Mouse (Mus musculus) intestine, postnatal 0 days (tissue): ENCODE measurements around the gene Smg6. TPM values are rescaled to one million over a fixed set of nuclear protein-coding genes. Genes with fewer than 3 reads are reported as not detected.

Experiments used
- ATAC-seq: fragments of 200-750 bp; cut with Nextera tagmentation; 2 replicates; pipeline ENCODE4 v1.8.0; 2017; ENCODE audit warnings: mild to moderate bottlenecking, moderate TSS enrichment, moderate library complexity
- H3K27ac ChIP-seq: fragments of 300-500 bp; sonication (generic); 2 replicates; pipeline ENCODE4 v1.5.1; 2014; ENCODE audit warnings: mild to moderate bottlenecking, low read depth, low read length, moderate library complexity
- H3K27me3 ChIP-seq: fragments of 300-500 bp; sonication (generic); replicated peaks from 2 replicates; pipeline ENCODE4 v1.6.1; 2014; ENCODE audit warnings: low read length, mixed read lengths; ENCODE audit not compliant: control insufficient read depth, insufficient read depth
- H3K36me3 ChIP-seq: fragments of 300-500 bp; sonication (generic); 2 replicates; pipeline ENCODE4 v1.6.1; 2014; ENCODE audit warnings: mild to moderate bottlenecking, moderate library complexity; ENCODE audit not compliant: control insufficient read depth, insufficient read depth
- H3K4me1 ChIP-seq: fragments of 300-500 bp; sonication (generic); replicated peaks from 2 replicates; pipeline ENCODE4 v1.6.1; 2014; ENCODE audit warnings: antibody characterized with exemption, low read length, mixed read lengths; ENCODE audit not compliant: control insufficient read depth, insufficient read depth
- H3K4me2 ChIP-seq: fragments of 300-500 bp; sonication (generic); replicated peaks from 2 replicates; pipeline ENCODE4 v1.6.1; 2014; ENCODE audit warnings: low read depth, mild to moderate bottlenecking, moderate library complexity
- H3K4me3 ChIP-seq: fragments of 300-500 bp; sonication (generic); 2 replicates; pipeline ENCODE4 v1.5.1; 2014; ENCODE audit warnings: low read depth, low read length
- H3K9ac ChIP-seq: fragments of 300-500 bp; sonication (generic); 2 replicates; pipeline ENCODE4 v1.6.1; 2014; ENCODE audit warnings: mild to moderate bottlenecking, low read depth, low read length
- H3K9me3 ChIP-seq: fragments of 300-500 bp; sonication (generic); 2 replicates; pipeline ENCODE4 v1.6.1; 2016; ENCODE audit warnings: mixed run types; ENCODE audit not compliant: control insufficient read depth
- CTCF ChIP-seq: sonication (generic); IDR thresholded peaks from 2 replicates; pipeline ENCODE4 v1.5.1; 2016; ENCODE audit warnings: low read depth, mild to moderate bottlenecking, control low read depth, antibody characterized with exemption, moderate library complexity
- WGBS: fragments of 180-500 bp; shearing (Covaris S2); extraction: QIAGEN DNeasy Blood & Tissue Kit; methylation state at CpG from one replicate; pipeline ENCODE4 v1.1.7; 2014; 5-methylcytosine and 5-hydroxymethylcytosine counted together
- polyA plus RNA-seq: library from polyadenylated mRNA; unstranded; fragments of >200 nt; fragmentation: Nextera tagmentation; extraction: Ambion mirVana; gene quantifications from 2 replicates; pipeline ENCODE4 v1.2.1, GENCODE M21; 2015

Gene Smg6
- polyA plus RNA-seq, 1 experiment from 2014 or later: 6.5 TPM

DNA sequence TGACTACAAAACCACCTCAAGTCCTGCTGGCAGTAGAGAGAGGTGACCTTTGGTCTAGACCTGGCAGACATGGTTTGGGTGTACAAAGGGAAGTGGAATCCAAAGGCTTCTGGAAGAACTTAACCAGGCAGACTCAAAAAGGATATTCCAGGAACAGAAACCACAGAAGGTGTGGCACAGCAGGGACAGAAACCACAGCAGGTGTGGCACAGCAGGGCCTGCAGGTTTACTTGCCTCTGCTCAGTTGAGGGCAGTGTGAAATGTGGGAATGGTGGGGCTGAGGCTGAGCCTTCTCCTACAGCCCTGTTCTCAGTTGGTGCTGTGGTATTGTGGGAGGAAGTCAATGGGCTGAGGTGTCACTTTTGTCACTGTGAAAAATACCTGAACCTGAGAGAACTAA, 29.3 kb downstream of the Smg6 start:
- Histone ChIP-seq H3K4me3 (no peak overlapping the region), H3K9me3 (no peaks in the 10 kb centered on the region), H3K27ac (peak overlapping the region; percentile 58), H3K9ac (no peak overlapping the region), H3K36me3 (peaks cover 18% of the 10 kb centered on the region; the same call in 1 of the 2 replicates), H3K4me1 (peaks cover 5% of the 10 kb centered on the region), H3K27me3 (no peaks in the 10 kb centered on the region), H3K4me2 (no peak overlapping the region)
- no peak for TF ChIP-seq CTCF
- ATAC-seq: peak; percentile 86

DNA sequence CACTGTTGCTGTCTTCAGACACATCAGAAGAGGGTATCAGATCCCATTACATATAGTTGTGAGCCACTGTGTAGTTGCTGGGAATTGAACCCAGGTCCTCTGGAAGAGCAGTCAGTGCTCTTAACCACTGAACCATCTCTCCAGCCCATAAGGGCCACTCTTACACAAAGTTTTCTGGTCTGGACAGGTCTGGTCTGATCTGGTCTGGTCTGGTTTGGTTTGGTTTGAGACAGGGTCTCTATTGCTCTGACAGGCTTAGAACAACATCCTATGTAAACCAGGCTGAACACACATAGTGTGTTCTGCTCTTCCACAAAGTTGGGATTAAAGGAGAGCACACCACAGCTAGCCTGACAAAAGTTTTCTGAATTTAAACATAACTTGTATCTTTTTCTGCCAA, 30.4 kb downstream of the Smg6 start:
- H3K27me3 ChIP-seq: no peaks in the 10 kb centered on the region
- H3K27ac ChIP-seq: no peak overlapping the region
- no peak for ATAC-seq
- no peaks in the 10 kb centered on the region for H3K9me3 ChIP-seq
- H3K4me3 ChIP-seq: no peak overlapping the region
- H3K36me3 ChIP-seq: peaks cover 18% of the 10 kb centered on the region; the same call in 1 of the 2 replicates
- no peak for TF ChIP-seq CTCF
- H3K4me1 ChIP-seq: peaks cover 5% of the 10 kb centered on the region
- H3K4me2 ChIP-seq: no peak overlapping the region
- H3K9ac ChIP-seq: no peak overlapping the region

DNA sequence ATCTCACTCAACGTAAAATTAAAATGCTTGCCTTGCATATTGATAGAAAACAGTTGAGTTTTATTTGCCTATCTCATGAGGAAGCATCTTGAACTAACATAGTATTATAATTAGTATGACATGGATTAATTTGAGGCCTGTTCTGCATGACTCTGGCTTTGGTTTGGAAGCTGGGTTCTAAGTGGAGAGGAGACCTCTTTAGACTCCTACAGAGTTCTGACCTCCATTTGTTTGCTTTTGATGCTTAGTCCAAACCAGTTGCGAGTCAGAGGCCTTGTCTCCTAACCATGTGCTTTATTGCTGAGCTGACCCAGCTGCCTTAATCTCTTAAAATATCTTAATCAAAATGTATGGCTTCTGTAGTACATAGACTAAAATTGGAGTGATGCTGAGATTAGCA, 32.0 kb downstream of the Smg6 start:
- Histone ChIP-seq H3K27ac (no peak overlapping the region), H3K9me3 (no peaks in the 10 kb centered on the region), H3K27me3 (no peaks in the 10 kb centered on the region), H3K9ac (no peak overlapping the region), H3K4me1 (peaks cover 5% of the 10 kb centered on the region), H3K36me3 (peaks cover 8% of the 10 kb centered on the region; the same call in 1 of the 2 replicates), H3K4me2 (no peak overlapping the region), H3K4me3 (no peak overlapping the region)
- 63% methylated on average over 2 of the region's 2 CpGs for whole genome bisulfite sequencing
- no peak for ATAC-seq
- TF ChIP-seq CTCF: no peak

DNA sequence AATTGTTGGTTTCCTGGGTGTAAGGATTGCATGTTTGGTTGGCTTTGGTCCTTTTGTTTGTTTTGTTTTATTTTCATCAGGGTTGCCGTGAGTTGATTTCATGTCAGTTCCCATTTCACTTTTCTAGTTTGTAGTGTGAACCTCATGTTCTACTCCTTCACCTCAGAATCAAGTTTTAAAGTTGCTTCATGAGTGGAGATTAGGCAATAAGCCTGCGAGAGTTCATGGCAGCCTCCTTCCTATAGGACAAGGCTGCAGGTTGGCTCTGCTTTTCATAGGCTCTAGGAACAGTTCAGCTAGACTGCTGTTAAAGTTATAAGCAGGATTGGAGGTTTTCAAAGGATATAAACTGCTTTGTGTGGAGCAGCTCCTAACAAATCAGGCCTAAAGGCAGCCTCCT, 33.9 kb downstream of the Smg6 start:
- no peaks in the 10 kb centered on the region for H3K9me3 ChIP-seq
- no peak overlapping the region for H3K4me2 ChIP-seq
- H3K27ac ChIP-seq: no peak overlapping the region
- no peaks in the 10 kb centered on the region for H3K27me3 ChIP-seq
- 66% methylated on average over 2 of the region's 2 CpGs for WGBS
- ATAC-seq: no peak
- H3K4me1 ChIP-seq: peaks cover 5% of the 10 kb centered on the region
- TF ChIP-seq CTCF: no peak
- no peak overlapping the region for H3K9ac ChIP-seq
- H3K4me3 ChIP-seq: no peak overlapping the region
- no peaks in the 10 kb centered on the region; the same call in 1 of the 2 replicates for H3K36me3 ChIP-seq

DNA sequence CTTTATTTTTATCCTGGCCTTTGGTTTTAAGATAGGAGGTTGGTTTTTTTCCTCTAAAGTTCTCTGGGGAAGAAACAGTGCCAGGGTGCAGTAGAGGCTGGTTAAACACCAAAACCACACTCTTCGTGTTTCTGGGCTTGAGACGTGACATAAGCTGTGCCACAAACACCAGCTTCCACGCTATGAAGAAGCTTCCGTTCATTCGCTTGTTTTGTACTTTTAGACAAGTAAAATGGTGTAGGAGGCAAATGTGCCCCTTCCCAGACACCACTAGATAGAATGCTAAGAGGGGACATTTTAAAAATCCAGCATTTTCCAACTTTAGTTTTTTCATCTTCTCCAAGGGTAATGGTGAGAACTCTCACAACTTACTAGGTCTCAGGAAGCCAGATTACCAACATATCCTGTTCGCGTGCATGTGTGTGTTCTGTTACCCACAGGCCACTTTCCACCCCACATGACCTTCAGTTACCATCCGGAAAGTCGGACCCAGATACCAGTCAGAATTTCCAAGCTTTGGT, 34.5 kb downstream of the Smg6 start:
- Histone ChIP-seq H3K9ac (no peak overlapping the region), H3K4me2 (no peak overlapping the region), H3K27ac (no peak overlapping the region), H3K4me1 (peaks cover 5% of the 10 kb centered on the region), H3K9me3 (no peaks in the 10 kb centered on the region), H3K4me3 (no peak overlapping the region), H3K27me3 (no peaks in the 10 kb centered on the region), H3K36me3 (no peaks in the 10 kb centered on the region; the same call in 1 of the 2 replicates)
- 90% methylated on average over 9 of the region's 9 CpGs for WGBS
- ATAC-seq: no peak
- TF ChIP-seq CTCF: no peak

- ATAC-seq: 0 out of 2 replicates have a peak, but pooled peaks have one; percentile 53
- no peak overlapping the region for H3K4me2 ChIP-seq
- no peaks in the 10 kb centered on the region for H3K27me3 ChIP-seq
- no peak for TF ChIP-seq CTCF
- H3K4me1 ChIP-seq: peaks cover 5% of the 10 kb centered on the region
- no peaks in the 10 kb centered on the region for H3K9me3 ChIP-seq
- no peak overlapping the region for H3K4me3 ChIP-seq
- H3K27ac ChIP-seq: peak overlapping the region; percentile 9; the same call in 1 of the 2 replicates
- H3K9ac ChIP-seq: no peak overlapping the region
- peaks cover 3% of the 10 kb centered on the region for H3K36me3 ChIP-seq
These were observed 36.3 kb downstream of the Smg6 start for GRCm38 (mm10) chr11:74961953-74962352.
